Mouse (Mus musculus) ES-E14 (cell line): ENCODE measurements around the gene 9530003J23Rik.

ENCODE experiments used
- HCFC1 ChIP-seq: IDR thresholded peaks from 2 replicates; pipeline ENCODE4 v1.6.1; 2012; ENCODE audit warnings: low read length, inconsistent platforms, borderline replicate concordance; ENCODE audit not compliant: insufficient read depth
- ZNF384 ChIP-seq: IDR thresholded peaks from 2 replicates; pipeline ENCODE4 v1.6.1; 2012; ENCODE audit warnings: low read depth, low read length, inconsistent platforms

DNA sequence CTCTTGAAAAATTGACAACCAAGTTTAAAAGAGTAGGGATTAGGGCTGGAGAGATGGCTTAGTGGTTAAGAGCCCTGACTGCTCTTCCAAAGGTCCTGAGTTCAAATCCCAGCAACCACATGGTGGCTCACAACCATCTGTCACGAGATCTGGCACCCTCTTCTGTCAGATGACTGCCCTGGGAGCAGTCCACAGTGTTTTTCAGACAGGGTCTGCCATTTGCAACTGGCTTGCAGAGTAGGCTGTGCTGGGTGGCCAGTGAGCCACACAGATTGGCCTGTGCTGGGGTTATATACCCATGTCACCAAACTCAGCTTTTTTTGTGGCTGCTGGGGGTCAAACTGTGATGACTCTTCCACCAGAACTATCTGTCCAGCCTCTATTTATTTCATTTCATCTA is 41.5 kb upstream of the 9530003J23Rik start:
- TF ChIP-seq ZNF384 (no peak), HCFC1 (no peak)
